Mouse (Mus musculus): ENCODE data around the gene 1700019N19Rik. TPM values are rescaled to one million over a fixed set of nuclear protein-coding genes. Genes with fewer than 3 reads are reported as not detected.
A peak's percentile ranks its signal among the peaks of the same experiment; 100 is the strongest.

Gene 1700019N19Rik
- total and polyA plus RNA-seq, 2 experiments from 2014 or later, result not detected

DNA sequence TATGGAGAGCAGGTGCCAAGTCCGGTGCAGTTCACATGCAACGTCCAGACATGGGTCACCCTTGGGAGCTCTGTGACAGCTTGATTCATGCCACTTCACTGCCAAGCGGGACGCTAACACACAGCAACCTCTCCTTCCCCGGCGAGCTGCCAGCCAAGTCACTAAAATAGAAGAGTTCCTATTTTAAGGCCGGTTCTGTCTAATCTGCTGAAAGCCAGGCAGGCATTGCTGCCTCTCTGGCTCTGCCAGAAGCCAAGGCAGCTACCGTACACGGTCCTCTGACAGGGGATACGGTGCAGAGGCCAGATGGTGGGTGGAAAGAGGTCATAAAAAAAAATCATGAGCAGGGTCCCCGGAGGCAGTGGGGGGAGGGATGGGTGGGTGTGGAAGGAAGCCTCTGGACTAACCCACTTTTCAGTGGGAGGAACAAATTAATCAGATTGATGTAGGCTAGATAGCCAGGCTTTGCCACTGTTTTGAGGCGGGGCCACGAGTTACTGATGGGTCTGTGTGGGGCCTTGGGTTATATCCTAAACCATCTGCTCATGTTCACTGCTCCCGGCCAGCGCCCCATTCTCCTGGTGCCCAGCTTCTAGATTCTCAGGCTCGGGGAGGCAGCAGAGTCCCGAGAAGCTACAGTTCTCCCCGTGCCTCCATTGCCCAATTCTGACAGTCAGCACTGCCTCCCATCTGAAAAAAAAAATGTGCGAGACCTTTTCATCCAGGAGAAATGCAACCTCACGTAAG is 28.4 kb upstream of the 1700019N19Rik start:
- Histone ChIP-seq H3K27me3 (ENCODE audit: insufficient read depth, low read length) (no peaks in the 10 kb centered on the region), H3K27ac (ENCODE audit: low read depth, low read length) (peak overlapping the region; percentile 35; the same call in 1 of the 2 replicates), H3K4me2 (ENCODE audit: low read depth) (no peak overlapping the region), H3K4me1 (ENCODE audit: insufficient read depth) (no peaks in the 10 kb centered on the region; the same call in 1 of the 2 replicates), H3K9me3 (ENCODE audit: low read length) (no peaks in the 10 kb centered on the region), H3K9ac (no peak overlapping the region), H3K4me3 (ENCODE audit: low read depth, low read length) (no peak overlapping the region), H3K36me3 (ENCODE audit: insufficient read depth) (peaks cover 28% of the 10 kb centered on the region)
- DNase-seq, result peak; percentile 62
- peak; percentile 53 for ATAC-seq
- 66% methylated on average over 20 of the region's 20 CpGs for WGBS
- TF ChIP-seq CTCF (IDR thresholded peaks at IDR 0.05; ENCODE audit: low read depth), result no peak

DNA sequence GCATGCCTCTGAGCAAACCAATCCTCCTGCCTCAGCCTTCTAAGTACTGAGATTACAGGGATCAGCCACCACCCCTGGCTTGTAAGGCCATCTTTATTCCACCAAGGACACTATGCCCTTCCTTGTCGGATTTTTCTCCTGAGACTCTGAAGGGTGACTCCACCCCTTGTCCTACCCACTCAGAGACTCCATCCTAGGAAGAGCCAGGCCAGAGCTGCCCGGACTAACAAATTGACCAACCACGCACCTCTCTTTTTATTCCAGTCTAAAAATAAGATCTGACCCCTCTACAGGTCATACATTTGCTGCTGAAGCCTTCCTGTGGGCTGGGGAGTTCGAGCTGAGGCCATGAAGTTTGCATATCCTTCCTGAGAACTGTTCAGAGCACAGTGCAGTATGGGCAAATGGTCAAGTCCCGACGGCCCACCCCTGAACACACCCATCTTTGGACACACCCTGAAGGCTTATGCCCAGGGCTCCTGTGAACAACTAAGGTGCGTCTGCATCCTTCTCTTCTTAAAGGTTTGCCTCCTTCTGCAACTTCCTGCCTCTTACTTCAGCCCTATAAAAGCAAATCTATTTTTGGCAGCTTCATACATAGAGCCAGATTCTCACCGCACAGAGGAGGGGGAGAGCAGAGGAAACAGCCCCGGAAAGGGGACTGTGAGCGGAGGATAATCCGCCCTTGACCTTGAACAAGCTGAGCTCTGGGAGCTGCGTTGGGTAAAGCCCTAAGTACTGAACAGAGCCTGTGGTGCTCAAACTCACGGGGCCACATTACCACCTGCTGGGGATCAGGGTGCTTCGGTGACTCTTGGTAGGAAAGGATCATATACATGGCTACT is 24.5 kb upstream of the 1700019N19Rik start:
- Histone ChIP-seq H3K27ac (ENCODE audit: low read depth, low read length) (no peak overlapping the region), H3K9me3 (ENCODE audit: low read length) (no peaks in the 10 kb centered on the region), H3K4me3 (ENCODE audit: low read depth, low read length) (no peak overlapping the region), H3K27me3 (ENCODE audit: insufficient read depth, low read length) (no peaks in the 10 kb centered on the region), H3K4me2 (ENCODE audit: low read depth) (no peak overlapping the region), H3K4me1 (ENCODE audit: insufficient read depth) (no peaks in the 10 kb centered on the region; the same call in 1 of the 2 replicates), H3K9ac (no peak overlapping the region), H3K36me3 (ENCODE audit: insufficient read depth) (peaks cover 20% of the 10 kb centered on the region)
- TF ChIP-seq CTCF (IDR thresholded peaks at IDR 0.05; ENCODE audit: low read depth), result no peak
- 79% methylated on average over 14 of the region's 14 CpGs for WGBS
- no peak for ATAC-seq
- no peak for DNase-seq

DNA sequence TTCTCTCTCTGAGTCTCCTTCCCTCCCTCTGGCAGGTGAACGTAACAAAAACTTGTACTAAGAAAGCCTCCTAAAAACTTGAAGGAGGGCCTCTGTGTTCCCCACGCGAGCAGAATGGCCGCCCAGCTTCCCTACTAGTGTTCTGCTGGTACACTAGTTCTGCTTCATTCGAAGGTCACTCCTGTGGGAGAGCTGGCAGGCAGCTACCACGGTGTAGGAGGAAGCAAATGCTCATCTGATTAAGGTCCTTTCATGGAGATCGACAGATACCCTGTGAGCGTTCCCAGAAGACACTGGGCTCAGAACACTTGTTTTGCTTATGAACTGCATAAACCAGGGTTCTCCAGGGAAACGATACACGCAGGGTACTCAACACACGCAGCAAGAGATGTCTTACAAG is 23.1 kb upstream of the 1700019N19Rik start:
- ATAC-seq, result no peak
- DNase-seq, result no peak
- no peaks in the 10 kb centered on the region for H3K27me3 ChIP-seq (ENCODE audit: insufficient read depth, low read length)
- no peak overlapping the region for H3K4me2 ChIP-seq (ENCODE audit: low read depth)
- whole genome bisulfite sequencing, result 86% methylated on average over 11 of the region's 11 CpGs
- no peaks in the 10 kb centered on the region for H3K9me3 ChIP-seq (ENCODE audit: low read length)
- H3K27ac ChIP-seq (ENCODE audit: low read depth, low read length), result no peak overlapping the region; the same call in 1 of the 2 replicates
- no peak overlapping the region for H3K9ac ChIP-seq
- H3K4me1 ChIP-seq (ENCODE audit: insufficient read depth), result no peaks in the 10 kb centered on the region
- peaks cover 20% of the 10 kb centered on the region for H3K36me3 ChIP-seq (ENCODE audit: insufficient read depth)
- H3K4me3 ChIP-seq (ENCODE audit: low read depth, low read length), result no peak overlapping the region
- TF ChIP-seq CTCF (IDR thresholded peaks at IDR 0.05; ENCODE audit: low read depth), result no peak

DNA sequence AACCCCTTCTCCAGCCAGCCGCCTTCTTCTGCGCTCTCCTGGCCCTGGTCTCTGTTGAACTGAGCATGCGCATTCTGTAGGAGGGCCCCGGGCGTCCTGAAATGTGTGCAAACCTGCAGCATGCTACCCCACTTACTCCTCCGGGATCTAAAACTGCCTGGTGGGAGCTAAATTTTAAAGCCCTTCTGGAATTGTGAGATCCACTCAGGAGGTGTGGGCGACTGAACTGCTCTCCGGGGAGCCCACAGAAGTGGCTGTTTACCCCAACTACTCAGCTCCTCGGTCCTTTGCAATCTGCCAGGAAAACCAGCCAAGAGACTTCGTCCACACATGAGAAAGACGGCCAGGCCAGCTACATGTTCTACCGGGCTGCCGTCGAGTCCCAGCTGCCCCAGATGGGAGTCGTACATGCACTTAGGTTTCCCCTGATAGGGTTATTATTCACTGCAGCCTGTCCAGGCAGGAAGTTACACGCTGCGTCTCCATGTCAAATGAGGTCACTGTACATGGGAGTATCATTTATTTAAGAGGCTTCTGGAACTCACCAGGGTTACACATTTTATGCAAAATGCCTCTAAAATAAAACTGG is 22.3 kb upstream of the 1700019N19Rik start:
- Histone ChIP-seq H3K27me3 (ENCODE audit: insufficient read depth, low read length) (no peaks in the 10 kb centered on the region), H3K36me3 (ENCODE audit: insufficient read depth) (peaks cover 18% of the 10 kb centered on the region), H3K27ac (ENCODE audit: low read depth, low read length) (no peak overlapping the region), H3K4me2 (ENCODE audit: low read depth) (no peak overlapping the region), H3K9me3 (ENCODE audit: low read length) (no peaks in the 10 kb centered on the region), H3K4me3 (ENCODE audit: low read depth, low read length) (no peak overlapping the region), H3K4me1 (ENCODE audit: insufficient read depth) (no peaks in the 10 kb centered on the region), H3K9ac (no peak overlapping the region)
- WGBS, result 78% methylated on average over 17 of the region's 17 CpGs
- no peak for TF ChIP-seq CTCF (IDR thresholded peaks at IDR 0.05; ENCODE audit: low read depth)
- DNase-seq (no peak), ATAC-seq (no peak)

DNA sequence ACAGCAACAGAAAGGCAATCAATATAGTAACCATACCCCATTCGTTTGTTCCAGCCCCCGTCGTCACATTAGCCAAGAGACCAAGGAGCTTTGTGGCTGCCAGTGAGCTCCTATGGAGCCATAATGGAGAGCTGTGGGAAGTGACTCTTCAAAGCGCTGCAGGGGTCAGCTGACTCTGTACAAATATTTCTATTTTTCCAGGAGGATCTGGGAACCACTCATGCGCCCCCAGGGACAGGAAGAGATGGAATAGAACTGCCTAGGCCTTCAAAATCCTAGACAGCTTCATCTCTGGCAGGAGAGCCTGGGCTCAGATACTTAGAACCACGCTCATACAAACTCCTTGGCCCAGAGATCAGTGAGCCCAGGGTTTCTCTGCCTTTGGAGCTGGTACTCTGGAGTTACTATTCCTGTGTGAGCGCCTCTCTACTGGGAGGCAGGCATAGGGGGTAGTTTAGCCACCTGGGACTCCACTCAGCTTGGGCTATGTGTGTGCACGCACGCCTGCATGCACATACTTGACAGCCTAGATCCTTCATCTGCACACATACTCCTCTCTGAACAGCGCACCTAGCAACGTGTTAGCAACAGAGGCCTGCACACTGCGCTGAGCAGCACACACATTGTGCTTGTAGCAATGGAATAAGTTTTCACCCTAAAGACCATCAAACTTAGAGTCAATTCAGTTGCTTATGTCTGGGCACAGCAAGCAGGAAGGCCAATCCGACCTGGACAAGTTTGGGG is 21.1 kb upstream of the 1700019N19Rik start:
- Histone ChIP-seq H3K4me1 (ENCODE audit: insufficient read depth) (no peaks in the 10 kb centered on the region), H3K36me3 (ENCODE audit: insufficient read depth) (peaks cover 11% of the 10 kb centered on the region), H3K4me3 (ENCODE audit: low read depth, low read length) (no peak overlapping the region), H3K9me3 (ENCODE audit: low read length) (no peaks in the 10 kb centered on the region), H3K27me3 (ENCODE audit: insufficient read depth, low read length) (no peaks in the 10 kb centered on the region), H3K4me2 (ENCODE audit: low read depth) (no peak overlapping the region), H3K9ac (no peak overlapping the region), H3K27ac (ENCODE audit: low read depth, low read length) (no peak overlapping the region)
- 80% methylated on average over 13 of the region's 13 CpGs for WGBS
- ATAC-seq (peak; percentile 30; the same call in 1 of the 2 replicates), DNase-seq (no peak)
- no peak for TF ChIP-seq CTCF (IDR thresholded peaks at IDR 0.05; ENCODE audit: low read depth)

DNA sequence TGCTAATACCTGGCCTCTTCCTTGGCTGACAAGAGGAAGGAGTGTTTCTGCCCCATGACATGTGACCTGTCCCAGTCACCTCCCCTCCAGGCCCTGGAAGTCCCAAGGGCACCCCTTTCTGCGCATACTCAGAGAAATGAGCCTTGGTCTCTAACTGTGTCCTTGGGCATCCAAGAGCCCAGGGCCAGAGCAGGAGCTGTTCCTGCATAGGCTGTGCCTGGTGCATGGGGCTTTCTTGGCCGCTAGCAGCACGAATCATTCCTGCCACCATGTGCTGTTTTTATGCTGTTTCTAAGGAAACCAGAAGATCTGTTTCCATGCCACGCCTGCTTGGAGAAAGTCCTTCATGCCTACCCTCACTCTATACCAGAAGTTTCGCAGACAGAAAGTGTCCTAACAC is 16.3 kb upstream of the 1700019N19Rik start:
- Histone ChIP-seq H3K4me3 (ENCODE audit: low read depth, low read length) (no peak overlapping the region), H3K9me3 (ENCODE audit: low read length) (no peaks in the 10 kb centered on the region), H3K27me3 (ENCODE audit: insufficient read depth, low read length) (no peaks in the 10 kb centered on the region), H3K27ac (ENCODE audit: low read depth, low read length) (no peak overlapping the region), H3K4me1 (ENCODE audit: insufficient read depth) (no peaks in the 10 kb centered on the region), H3K36me3 (ENCODE audit: insufficient read depth) (no peaks in the 10 kb centered on the region; the same call in 1 of the 2 replicates), H3K9ac (no peak overlapping the region), H3K4me2 (ENCODE audit: low read depth) (no peak overlapping the region)
- DNase-seq, result peak; percentile 48
- TF ChIP-seq CTCF (IDR thresholded peaks at IDR 0.05; ENCODE audit: low read depth), result no peak
- WGBS, result 63% methylated on average over 5 of the region's 5 CpGs
- ATAC-seq, result peak; percentile 28; the same call in 1 of the 2 replicates

All from forebrain, postnatal 0 days (tissue).